ENCODE assay signal across 10 mouse cellular contexts in genomic region chr15:67301024-67301423, GRCm38 (mm10).
"Had no signal": no experiment of that assay in that cellular context is flagged by ENCODE, and none has a peak within 500 bp of the region (broad histone marks: within the 10 kb centered on the region; RNA-seq: fewer than 3 reads in every experiment).

No protein-coding gene starts in this region.

- H3K27me3 ChIP-seq: limb, embryonic 13.5 days; liver, embryonic 15.5 days; midbrain, embryonic 13.5 days had no signal

- H3K4me3 ChIP-seq: layer of hippocampus, adult 2 months; limb, embryonic 13.5 days; liver, embryonic 15.5 days; midbrain, embryonic 13.5 days had no signal

- DNase-seq: lung, adult 2 months; lung, postnatal 36 days; right cerebral cortex, postnatal 14 days; thymus, adult 2 months; thymus, postnatal 25 days had no signal

- ATAC-seq: midbrain, embryonic 13.5 days had no signal

- H3K9me3 ChIP-seq: limb, embryonic 13.5 days; liver, embryonic 15.5 days; midbrain, embryonic 13.5 days had no signal

- H3K4me1 ChIP-seq: liver, embryonic 15.5 days; midbrain, embryonic 13.5 days had no signal

- H3K27ac ChIP-seq: layer of hippocampus, adult 2 months; liver, embryonic 15.5 days; midbrain, embryonic 13.5 days had no signal

- H3K9ac ChIP-seq: limb, embryonic 13.5 days; liver, embryonic 15.5 days; midbrain, embryonic 13.5 days had no signal

- H3K36me3 ChIP-seq: limb, embryonic 13.5 days; liver, embryonic 15.5 days; midbrain, embryonic 13.5 days had no signal

- H3K4me2 ChIP-seq: limb, embryonic 13.5 days; liver, embryonic 11.5 days; liver, embryonic 15.5 days; midbrain, embryonic 13.5 days had no signal
